Mouse (Mus musculus) stomach, embryonic 14.5 days (tissue): Measurements from ENCODE around the gene Inpp4b. TPM values are rescaled to one million over a fixed set of nuclear protein-coding genes. Genes with fewer than 3 reads are reported as not detected.

Experiments used
- ATAC-seq: fragments of 200-750 bp; cut with Nextera tagmentation; 2 replicates; pipeline ENCODE4 v1.8.0; 2017; ENCODE audit warnings: low read depth, moderate TSS enrichment; ENCODE audit not compliant: insufficient number of reproducible peaks, insufficient read depth, low FRiP score
- H3K27ac ChIP-seq: fragments of 300-500 bp; sonication (generic); 2 replicates; pipeline ENCODE4 v1.5.1; 2014; ENCODE audit warnings: mild to moderate bottlenecking, low read length, moderate library complexity, mixed read lengths
- H3K27me3 ChIP-seq: fragments of 300-500 bp; sonication (generic); 2 replicates; pipeline ENCODE4 v1.6.1; 2014; ENCODE audit warnings: low read length, control low read depth, mixed read lengths; ENCODE audit not compliant: control insufficient read depth, insufficient read depth
- H3K36me3 ChIP-seq: fragments of 300-500 bp; sonication (generic); 2 replicates; pipeline ENCODE4 v1.6.1; 2014; ENCODE audit warnings: mild to moderate bottlenecking, control low read depth, low read length, moderate library complexity, mixed read lengths; ENCODE audit not compliant: control insufficient read depth, insufficient read depth
- H3K4me1 ChIP-seq: fragments of 300-500 bp; sonication (generic); 2 replicates; pipeline ENCODE4 v1.6.1; 2014; ENCODE audit warnings: low read length, control low read depth, mixed read lengths; ENCODE audit not compliant: control insufficient read depth, insufficient read depth
- H3K4me2 ChIP-seq: fragments of 300-500 bp; sonication (generic); replicated peaks from 2 replicates; pipeline ENCODE4 v1.6.1; 2014; ENCODE audit warnings: low read depth, low read length, control low read depth
- H3K4me3 ChIP-seq: fragments of 300-500 bp; sonication (generic); 2 replicates; pipeline ENCODE4 v1.5.1; 2014; ENCODE audit warnings: low read depth, low read length, control low read depth
- H3K9ac ChIP-seq: fragments of 300-500 bp; sonication (generic); replicated peaks from 2 replicates; pipeline ENCODE4 v1.6.1; 2014; ENCODE audit warnings: low read depth, mild to moderate bottlenecking, control low read depth, low read length, moderate library complexity, mixed read lengths
- H3K9me3 ChIP-seq: fragments of 300-500 bp; sonication (generic); 2 replicates; pipeline ENCODE4 v1.6.1; 2016; ENCODE audit warnings: low read depth, low read length, control low read depth; ENCODE audit not compliant: control insufficient read depth
- WGBS: fragments of 180-500 bp; shearing (Covaris S2); extraction: QIAGEN DNeasy Blood & Tissue Kit; methylation state at CpG from one replicate; pipeline ENCODE4 v1.1.7; 2014; 5-methylcytosine and 5-hydroxymethylcytosine counted together
- polyA plus RNA-seq: library from polyadenylated mRNA; unstranded; fragments of >200 nt; fragmentation: Nextera tagmentation; extraction: Ambion mirVana; gene quantifications from 2 replicates; pipeline ENCODE4 v1.2.1, GENCODE M21; 2014

Inpp4b gene
- polyA plus RNA-seq, 1 experiment from 2014 or later: 5.2 TPM

DNA sequence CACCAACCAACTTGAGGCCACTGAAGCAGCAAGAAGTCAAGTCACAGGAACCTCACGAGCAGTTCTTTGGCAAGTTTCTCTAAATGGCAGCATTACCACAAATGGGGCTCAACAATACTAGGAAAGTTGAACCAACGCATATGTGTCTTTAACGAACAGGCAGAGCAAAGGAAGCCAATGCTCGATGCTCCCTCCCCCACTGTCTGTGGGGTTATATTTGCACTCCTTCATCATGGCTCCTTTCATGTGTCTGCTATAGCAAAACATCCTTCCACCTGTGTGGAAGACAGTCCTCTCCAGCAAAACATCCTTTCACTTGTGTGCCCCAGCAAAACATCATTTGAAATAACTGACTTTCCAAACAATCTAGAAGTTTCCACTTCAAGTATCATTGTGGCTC lies 440.4 kb downstream of the Inpp4b start:
- no peaks in the 10 kb centered on the region for H3K4me1 ChIP-seq
- H3K36me3 ChIP-seq: no peaks in the 10 kb centered on the region
- no peaks in the 10 kb centered on the region for H3K9me3 ChIP-seq
- no peak overlapping the region for H3K4me2 ChIP-seq
- no peaks in the 10 kb centered on the region for H3K27me3 ChIP-seq
- WGBS: 91% methylated on average over 4 of the region's 4 CpGs
- no peak overlapping the region for H3K4me3 ChIP-seq
- ATAC-seq: no peak
- no peak overlapping the region for H3K9ac ChIP-seq
- no peak overlapping the region for H3K27ac ChIP-seq

DNA sequence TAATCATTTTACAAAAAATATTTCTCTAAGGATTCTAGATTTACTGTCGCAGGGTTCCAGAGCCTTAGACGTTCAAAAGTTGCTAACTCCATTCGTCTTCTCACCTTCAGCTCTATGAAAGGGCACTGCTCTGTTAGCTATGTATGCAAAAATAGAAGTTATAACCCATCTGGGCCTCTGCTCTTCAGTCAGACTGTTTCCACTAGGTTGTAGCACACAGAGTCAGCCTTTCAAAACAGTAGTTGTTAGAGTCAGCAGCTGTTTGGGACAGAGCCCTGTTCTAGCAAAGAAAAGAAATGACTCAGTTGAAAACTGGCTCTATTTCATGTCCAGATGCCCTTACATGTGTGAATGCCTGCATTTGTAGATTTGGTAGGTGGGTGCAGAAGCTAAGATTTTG lies 442.4 kb downstream of the Inpp4b start:
- no peaks in the 10 kb centered on the region for H3K4me1 ChIP-seq
- no peak overlapping the region for H3K27ac ChIP-seq
- WGBS: 79% methylated on average over 3 of the region's 3 CpGs
- no peak overlapping the region for H3K4me2 ChIP-seq
- no peaks in the 10 kb centered on the region for H3K27me3 ChIP-seq
- no peaks in the 10 kb centered on the region for H3K9me3 ChIP-seq
- no peaks in the 10 kb centered on the region for H3K36me3 ChIP-seq
- no peak overlapping the region for H3K9ac ChIP-seq
- no peak overlapping the region for H3K4me3 ChIP-seq
- ATAC-seq: no peak

DNA sequence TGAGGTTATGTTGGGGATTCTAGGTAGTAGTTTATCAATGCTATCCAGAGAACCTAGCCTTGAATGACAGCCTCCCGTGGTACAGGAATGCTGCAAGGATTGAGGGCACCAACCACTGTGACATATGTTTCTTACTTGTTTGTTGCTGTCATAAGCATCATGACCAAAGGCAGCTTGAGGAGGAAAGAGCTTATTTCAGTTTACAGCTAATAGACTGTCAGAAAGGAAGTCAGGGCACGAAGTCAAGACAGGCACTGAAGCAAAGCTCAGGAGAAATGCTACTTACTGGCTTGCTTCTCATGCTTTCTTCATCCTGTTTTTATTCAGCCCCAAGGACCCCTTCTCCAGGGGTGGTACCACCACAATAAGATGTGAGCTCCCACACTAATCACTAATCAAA lies 446.1 kb downstream of the Inpp4b start:
- Histone ChIP-seq H3K27ac (no peak overlapping the region), H3K4me2 (no peak overlapping the region), H3K9me3 (no peaks in the 10 kb centered on the region), H3K36me3 (no peaks in the 10 kb centered on the region), H3K9ac (no peak overlapping the region), H3K4me3 (no peak overlapping the region), H3K27me3 (no peaks in the 10 kb centered on the region), H3K4me1 (no peaks in the 10 kb centered on the region)
- WGBS: 67% methylated on average over 2 of the region's 2 CpGs
- ATAC-seq: no peak

DNA sequence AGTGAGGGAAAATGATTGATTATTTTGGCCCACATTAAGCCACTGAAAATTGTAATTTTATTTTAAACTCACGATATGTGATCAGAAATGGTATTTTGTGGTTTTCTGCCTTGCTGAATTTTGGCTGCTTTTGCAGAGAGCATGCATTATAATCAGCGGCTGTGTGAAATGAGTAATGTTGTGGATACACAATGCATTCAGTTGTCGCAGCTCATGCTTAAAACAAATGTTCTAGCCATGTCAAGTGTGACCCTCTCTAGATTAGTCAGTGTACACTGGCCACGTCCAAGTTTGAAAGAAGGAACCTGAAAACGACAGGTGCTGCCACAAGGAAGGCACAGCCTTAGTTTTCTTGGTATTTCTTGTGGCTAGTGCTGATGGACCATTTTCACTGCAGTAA lies 450.3 kb downstream of the Inpp4b start:
- no peak overlapping the region for H3K27ac ChIP-seq
- H3K4me3 ChIP-seq: no peak overlapping the region
- no peaks in the 10 kb centered on the region for H3K36me3 ChIP-seq
- H3K27me3 ChIP-seq: no peaks in the 10 kb centered on the region
- WGBS: 49% methylated on average over 5 of the region's 5 CpGs
- H3K9me3 ChIP-seq: no peaks in the 10 kb centered on the region
- H3K9ac ChIP-seq: no peak overlapping the region
- H3K4me2 ChIP-seq: no peak overlapping the region
- no peak for ATAC-seq
- H3K4me1 ChIP-seq: no peaks in the 10 kb centered on the region

DNA sequence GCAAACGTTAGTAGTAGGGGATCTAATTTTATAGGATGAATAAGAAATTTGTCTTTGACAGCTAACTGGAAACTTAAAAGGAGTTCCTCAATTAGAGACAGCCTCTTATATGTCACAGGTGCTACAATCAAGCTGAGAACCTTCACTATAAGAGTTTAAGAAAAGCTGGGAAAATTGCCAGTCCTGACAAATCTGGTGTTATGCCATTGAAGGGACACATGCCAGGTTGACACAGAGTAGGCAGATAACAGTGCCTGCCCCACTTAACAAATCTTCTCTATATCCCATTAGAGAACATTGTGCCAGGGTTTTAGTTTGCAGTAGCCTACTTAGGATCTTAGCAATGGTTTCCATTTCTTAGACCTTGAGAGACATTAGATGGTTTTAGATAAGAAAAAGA lies 456.1 kb downstream of the Inpp4b start:
- no peaks in the 10 kb centered on the region for H3K27me3 ChIP-seq
- H3K9me3 ChIP-seq: no peaks in the 10 kb centered on the region

DNA sequence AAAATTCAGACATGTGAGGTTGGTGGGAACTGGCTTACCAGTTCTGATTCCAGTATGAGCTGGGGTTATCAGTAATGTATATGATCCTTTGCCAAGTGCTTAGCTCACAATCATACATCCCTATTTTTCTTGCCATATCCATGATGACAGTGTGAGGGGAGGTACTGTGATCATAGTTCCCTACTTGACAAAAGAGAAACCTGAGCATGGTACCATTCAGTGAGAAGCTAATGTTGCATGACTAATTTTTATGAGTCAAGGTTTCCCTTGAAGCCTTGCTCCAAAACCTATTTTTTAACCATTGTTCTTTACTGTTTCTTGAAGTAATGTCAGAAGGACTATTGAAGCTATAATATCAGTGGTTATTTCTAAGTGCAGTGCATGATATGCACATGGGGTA lies 458.4 kb downstream of the Inpp4b start:
- no peaks in the 10 kb centered on the region for H3K9me3 ChIP-seq
- ATAC-seq: no peak
- no peaks in the 10 kb centered on the region for H3K4me1 ChIP-seq
- no peaks in the 10 kb centered on the region for H3K36me3 ChIP-seq
- H3K4me3 ChIP-seq: no peak overlapping the region
- H3K27me3 ChIP-seq: no peaks in the 10 kb centered on the region
- H3K9ac ChIP-seq: no peak overlapping the region
- H3K4me2 ChIP-seq: no peak overlapping the region
- H3K27ac ChIP-seq: no peak overlapping the region

More for the DNA sequence above, 456.1 kb downstream of the Inpp4b start:
- H3K4me2 ChIP-seq: no peak overlapping the region
- no peak for ATAC-seq
- no peak overlapping the region for H3K27ac ChIP-seq
- no peak overlapping the region for H3K4me3 ChIP-seq
- H3K4me1 ChIP-seq: no peaks in the 10 kb centered on the region
- no peak overlapping the region for H3K9ac ChIP-seq
- 55% methylated on average over 1 of the region's 1 CpGs for WGBS
- no peaks in the 10 kb centered on the region for H3K36me3 ChIP-seq

DNA sequence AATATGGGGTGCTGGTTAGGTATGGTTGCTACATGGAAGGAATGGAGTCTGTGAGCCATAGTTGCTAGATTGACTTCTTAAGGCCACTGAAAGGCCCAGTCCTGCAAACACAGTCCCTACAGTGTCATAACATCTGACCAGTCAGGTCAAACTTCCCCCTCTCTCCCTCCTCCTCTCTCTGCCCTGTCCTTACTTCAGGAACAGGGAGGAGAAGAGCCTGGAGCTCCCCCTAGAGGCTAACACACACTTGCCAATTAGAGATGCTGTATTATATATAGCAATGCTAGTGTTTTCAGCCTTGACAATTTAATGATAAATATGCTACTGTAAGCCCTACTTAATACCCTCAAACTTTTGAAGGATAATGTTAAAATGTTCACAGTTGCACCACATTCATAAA lies 464.4 kb downstream of the Inpp4b start:
- Histone ChIP-seq H3K36me3 (no peaks in the 10 kb centered on the region), H3K4me2 (no peak overlapping the region), H3K4me3 (no peak overlapping the region), H3K9me3 (no peaks in the 10 kb centered on the region), H3K27ac (no peak overlapping the region), H3K27me3 (no peaks in the 10 kb centered on the region), H3K4me1 (no peaks in the 10 kb centered on the region), H3K9ac (no peak overlapping the region)
- ATAC-seq: peak; percentile 63; the same call in 1 of the 2 replicates

DNA sequence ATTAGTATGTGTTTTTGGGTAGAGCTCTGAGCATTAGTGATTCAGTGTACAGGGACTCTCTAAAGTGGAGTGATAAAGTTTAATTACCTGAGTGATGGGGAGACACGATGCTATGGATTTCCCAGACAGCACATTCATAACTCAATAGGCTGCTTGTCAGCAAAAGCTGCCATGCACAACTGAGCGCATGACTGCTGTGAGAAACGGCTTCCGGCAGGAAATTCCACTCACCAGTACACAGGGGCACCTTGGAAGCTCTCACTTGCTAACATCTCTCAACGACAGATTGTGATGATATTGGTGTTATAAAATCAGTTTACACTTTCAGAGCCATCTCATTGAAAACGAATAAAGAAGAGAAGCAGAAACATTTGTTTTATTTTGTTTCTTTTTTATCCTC lies 465.2 kb downstream of the Inpp4b start:
- H3K4me3 ChIP-seq: no peak overlapping the region
- H3K36me3 ChIP-seq: no peaks in the 10 kb centered on the region
- H3K4me1 ChIP-seq: peaks cover 4% of the 10 kb centered on the region; the same call in 1 of the 2 replicates
- no peak overlapping the region for H3K27ac ChIP-seq
- H3K4me2 ChIP-seq: no peak overlapping the region
- no peaks in the 10 kb centered on the region for H3K27me3 ChIP-seq
- 60% methylated on average over 6 of the region's 6 CpGs for WGBS
- no peaks in the 10 kb centered on the region for H3K9me3 ChIP-seq
- H3K9ac ChIP-seq: no peak overlapping the region
- no peak for ATAC-seq

DNA sequence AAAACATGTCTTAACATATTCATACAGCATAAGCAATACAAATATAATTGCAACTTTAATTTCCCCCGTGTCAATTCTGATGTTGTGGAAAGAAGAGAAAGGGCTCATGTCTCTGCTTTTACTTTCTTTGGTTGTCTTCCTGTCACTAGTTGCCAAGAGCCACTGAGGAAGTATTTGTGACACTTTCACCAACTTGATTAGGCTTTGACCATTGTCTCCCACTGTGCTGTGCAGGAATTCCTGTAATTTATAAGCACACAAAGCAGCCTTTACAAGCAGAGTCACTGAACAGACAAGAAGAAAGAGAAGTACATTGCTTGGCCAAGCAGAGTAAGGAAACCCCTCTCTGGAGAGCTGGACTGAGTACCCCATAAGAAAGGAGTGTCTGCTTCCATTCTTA lies 466.1 kb downstream of the Inpp4b start:
- Histone ChIP-seq H3K9me3 (no peaks in the 10 kb centered on the region), H3K4me1 (peaks cover 4% of the 10 kb centered on the region; the same call in 1 of the 2 replicates), H3K27ac (no peak overlapping the region), H3K36me3 (no peaks in the 10 kb centered on the region), H3K9ac (no peak overlapping the region), H3K4me2 (no peak overlapping the region), H3K4me3 (no peak overlapping the region), H3K27me3 (no peaks in the 10 kb centered on the region)
- 90% methylated on average over 1 of the region's 1 CpGs for WGBS
- no peak for ATAC-seq
